Mouse (Mus musculus) liver, embryonic 11.5 days (tissue): ENCODE data around the gene Tnfsf18. TPM values are rescaled to one million over a fixed set of nuclear protein-coding genes. Genes with fewer than 3 reads are reported as not detected.

Experiments
- ATAC-seq: fragments of 200-750 bp; cut with Nextera tagmentation; replicated peaks from 2 replicates; pipeline ENCODE4 v1.8.0; 2017; ENCODE audit warnings: moderate number of reproducible peaks, mild to moderate bottlenecking, moderate TSS enrichment, moderate library complexity; ENCODE audit not compliant: low FRiP score
- DNase-seq: peaks from one replicate; pipeline ENCODE4 v3.0.0-alpha.2; 2017; ENCODE audit warnings: low spot score
- H3K27ac ChIP-seq: fragments of 300-500 bp; sonication (generic); 2 replicates; pipeline ENCODE4 v1.5.1; 2014; ENCODE audit warnings: mild to moderate bottlenecking, low read depth, low read length, control low read depth
- H3K27me3 ChIP-seq: fragments of 300-500 bp; sonication (generic); replicated peaks from 2 replicates; pipeline ENCODE4 v1.6.1; 2014; ENCODE audit warnings: low read length, mixed read lengths; ENCODE audit not compliant: control insufficient read depth, insufficient read depth
- H3K36me3 ChIP-seq: fragments of 300-500 bp; sonication (generic); 2 replicates; pipeline ENCODE4 v1.6.1; 2014; ENCODE audit warnings: mild to moderate bottlenecking, low read length, moderate library complexity, mixed read lengths; ENCODE audit not compliant: control insufficient read depth, insufficient read depth
- H3K4me1 ChIP-seq: fragments of 300-500 bp; sonication (generic); replicated peaks from 2 replicates; pipeline ENCODE4 v1.6.1; 2014; ENCODE audit warnings: low read length, mixed read lengths; ENCODE audit not compliant: control insufficient read depth, insufficient read depth
- H3K4me2 ChIP-seq: fragments of 300-500 bp; sonication (generic); 2 replicates; pipeline ENCODE4 v1.6.1; 2014; ENCODE audit warnings: mild to moderate bottlenecking, control low read depth, moderate library complexity
- H3K4me3 ChIP-seq: fragments of 300-500 bp; sonication (generic); 2 replicates; pipeline ENCODE4 v1.5.1; 2014; ENCODE audit warnings: low read depth, low read length, control low read depth
- H3K9ac ChIP-seq: fragments of 300-500 bp; sonication (generic); 2 replicates; pipeline ENCODE4 v1.6.1; 2014; ENCODE audit warnings: low read depth, low read length, control low read depth
- H3K9me3 ChIP-seq: fragments of 300-500 bp; sonication (generic); 2 replicates; pipeline ENCODE4 v1.6.1; 2016; ENCODE audit warnings: low read length, inconsistent platforms, mixed read lengths; ENCODE audit not compliant: control insufficient read depth
- WGBS: fragments of 180-500 bp; shearing (Covaris S2); extraction: QIAGEN DNeasy Blood & Tissue Kit; methylation state at CpG from one replicate; pipeline ENCODE4 v1.1.7; 2014; 5-methylcytosine and 5-hydroxymethylcytosine counted together
- polyA plus RNA-seq: library from polyadenylated mRNA; unstranded; fragments of >200 nt; fragmentation: Nextera tagmentation; extraction: Ambion mirVana; gene quantifications from 2 replicates; pipeline ENCODE4 v1.2.1, GENCODE M21; 2014

The Tnfsf18 gene
- polyA plus RNA-seq, 1 experiment from 2014 or later = not detected

- Histone ChIP-seq H3K27ac (no peak overlapping the region), H3K4me2 (no peak overlapping the region), H3K36me3 (no peaks in the 10 kb centered on the region), H3K4me3 (no peak overlapping the region), H3K9me3 (no peaks in the 10 kb centered on the region), H3K9ac (no peak overlapping the region), H3K4me1 (no peaks in the 10 kb centered on the region), H3K27me3 (no peaks in the 10 kb centered on the region)
- DNase-seq (no peak), ATAC-seq (no peak)
- WGBS = 71% methylated on average over 7 of the region's 7 CpGs
Measured at GRCm38 (mm10) chr1:161491766-161492165, 2.7 kb upstream of the Tnfsf18 start.

- Histone ChIP-seq H3K4me3 (no peak overlapping the region), H3K9ac (no peak overlapping the region), H3K27ac (no peak overlapping the region), H3K4me2 (no peak overlapping the region), H3K36me3 (no peaks in the 10 kb centered on the region), H3K27me3 (no peaks in the 10 kb centered on the region), H3K9me3 (no peaks in the 10 kb centered on the region), H3K4me1 (no peaks in the 10 kb centered on the region)
- DNase-seq (no peak), ATAC-seq (no peak)
- WGBS = 65% methylated on average over 7 of the region's 7 CpGs
Measured at GRCm38 (mm10) chr1:161496866-161497645, 2.6 kb downstream of the Tnfsf18 start.

DNA sequence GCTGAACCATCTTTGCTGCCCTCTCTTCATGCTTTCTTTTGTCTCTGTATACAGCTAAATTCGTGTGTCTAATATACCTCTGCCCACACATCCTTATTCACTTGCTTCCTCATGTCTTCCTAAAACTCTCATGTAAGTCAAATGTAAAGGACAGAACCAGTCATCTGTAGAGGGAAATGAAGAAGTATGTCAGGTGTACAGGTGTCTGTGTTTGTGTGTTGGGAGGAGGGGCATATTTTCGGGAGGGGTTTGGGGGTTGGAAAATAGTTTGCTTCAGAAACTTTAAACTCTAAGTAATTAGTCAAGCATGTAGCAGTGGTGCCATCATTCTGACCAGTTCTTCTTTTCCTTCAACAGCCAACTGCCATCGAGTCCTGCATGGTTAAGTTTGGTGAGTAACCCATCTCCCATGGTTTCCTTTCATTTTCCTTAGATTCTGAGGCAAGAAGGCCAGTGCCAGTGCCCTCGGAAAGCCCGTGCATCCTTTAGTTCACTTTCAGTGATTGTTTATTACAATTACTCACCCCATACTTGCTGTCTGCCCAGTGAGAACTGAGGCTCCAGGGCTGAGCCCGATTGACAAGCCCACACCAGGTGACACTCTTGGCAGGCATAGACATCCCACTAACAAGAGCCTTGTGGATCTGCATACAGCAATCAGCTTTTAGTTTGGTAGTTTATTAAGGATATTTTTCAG lies 5.8 kb downstream of the Tnfsf18 start:
- H3K4me3 ChIP-seq = no peak overlapping the region
- no peaks in the 10 kb centered on the region for H3K27me3 ChIP-seq
- no peak overlapping the region for H3K27ac ChIP-seq
- DNase-seq = no peak
- H3K36me3 ChIP-seq = no peaks in the 10 kb centered on the region
- ATAC-seq = no peak
- WGBS = 75% methylated on average over 6 of the region's 6 CpGs
- no peaks in the 10 kb centered on the region for H3K4me1 ChIP-seq
- H3K9me3 ChIP-seq = no peaks in the 10 kb centered on the region
- H3K4me2 ChIP-seq = no peak overlapping the region
- no peak overlapping the region for H3K9ac ChIP-seq

GRCm38 (mm10) chr1:161500811-161501146 lies 6.3 kb downstream of the Tnfsf18 start:
- Histone ChIP-seq H3K9me3 (no peaks in the 10 kb centered on the region), H3K36me3 (no peaks in the 10 kb centered on the region), H3K9ac (no peak overlapping the region), H3K4me2 (no peak overlapping the region), H3K27ac (no peak overlapping the region), H3K4me1 (no peaks in the 10 kb centered on the region), H3K4me3 (no peak overlapping the region), H3K27me3 (no peaks in the 10 kb centered on the region)
- ATAC-seq (no peak), DNase-seq (no peak)
- 71% methylated on average over 4 of the region's 4 CpGs for WGBS

GRCm38 (mm10) chr1:161506317-161506716 lies 11.9 kb downstream of the Tnfsf18 start:
- Histone ChIP-seq H3K4me3 (no peak overlapping the region), H3K4me2 (no peak overlapping the region), H3K9ac (no peak overlapping the region), H3K36me3 (no peaks in the 10 kb centered on the region), H3K27me3 (no peaks in the 10 kb centered on the region), H3K27ac (no peak overlapping the region), H3K4me1 (no peaks in the 10 kb centered on the region), H3K9me3 (no peaks in the 10 kb centered on the region)
- 81% methylated on average over 4 of the region's 4 CpGs for WGBS
- ATAC-seq (no peak), DNase-seq (no peak)

DNA sequence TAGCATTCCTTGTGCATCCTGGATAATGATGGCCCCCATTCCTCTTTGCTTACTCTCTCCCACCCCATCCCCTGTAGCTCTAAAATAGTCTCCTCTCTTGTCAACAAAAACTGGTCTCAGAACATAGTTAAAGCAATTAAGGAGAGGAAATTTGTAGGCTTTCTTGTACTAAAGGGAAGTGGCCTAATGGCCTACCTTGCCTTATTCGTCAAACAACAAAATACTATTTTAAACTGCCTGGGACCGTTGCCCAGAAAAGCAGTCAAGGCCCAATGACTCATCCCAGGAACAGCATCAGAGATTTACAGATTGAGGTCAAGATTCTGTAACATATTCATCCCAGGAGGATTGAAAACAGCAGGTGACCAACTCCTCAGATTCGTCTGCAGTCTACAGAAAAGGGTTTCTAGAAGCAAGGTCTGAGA lies 13.2 kb downstream of the Tnfsf18 start:
- 61% methylated on average over 3 of the region's 3 CpGs for WGBS
- no peaks in the 10 kb centered on the region for H3K9me3 ChIP-seq
- DNase-seq (no peak), ATAC-seq (no peak)
- no peaks in the 10 kb centered on the region for H3K27me3 ChIP-seq
- H3K36me3 ChIP-seq = no peaks in the 10 kb centered on the region
- H3K4me1 ChIP-seq = no peaks in the 10 kb centered on the region
- no peak overlapping the region for H3K4me2 ChIP-seq
- no peak overlapping the region for H3K9ac ChIP-seq
- no peak overlapping the region for H3K4me3 ChIP-seq
- no peak overlapping the region for H3K27ac ChIP-seq

GRCm38 (mm10) chr1:161517355-161517754 lies 22.9 kb downstream of the Tnfsf18 start:
- ATAC-seq (no peak), DNase-seq (no peak)
- no peaks in the 10 kb centered on the region for H3K36me3 ChIP-seq
- no peak overlapping the region for H3K4me2 ChIP-seq
- H3K4me1 ChIP-seq = no peaks in the 10 kb centered on the region
- no peak overlapping the region for H3K27ac ChIP-seq
- 51% methylated on average over 3 of the region's 3 CpGs for WGBS
- no peak overlapping the region for H3K9ac ChIP-seq
- H3K4me3 ChIP-seq = no peak overlapping the region
- H3K27me3 ChIP-seq = no peaks in the 10 kb centered on the region
- H3K9me3 ChIP-seq = no peaks in the 10 kb centered on the region

GRCm38 (mm10) chr1:161520223-161520622 lies 25.8 kb downstream of the Tnfsf18 start:
- 64% methylated on average over 1 of the region's 1 CpGs for WGBS
- Histone ChIP-seq H3K4me3 (no peak overlapping the region), H3K9me3 (no peaks in the 10 kb centered on the region), H3K4me1 (no peaks in the 10 kb centered on the region), H3K9ac (no peak overlapping the region), H3K27ac (no peak overlapping the region), H3K27me3 (no peaks in the 10 kb centered on the region), H3K4me2 (no peak overlapping the region), H3K36me3 (no peaks in the 10 kb centered on the region)
- no peak for DNase-seq
- no peak for ATAC-seq

GRCm38 (mm10) chr1:161528173-161528572 lies 33.7 kb downstream of the Tnfsf18 start:
- WGBS = 66% methylated on average over 1 of the region's 1 CpGs
- no peak overlapping the region for H3K4me2 ChIP-seq
- H3K27me3 ChIP-seq = no peaks in the 10 kb centered on the region
- H3K9me3 ChIP-seq = no peaks in the 10 kb centered on the region
- DNase-seq (no peak), ATAC-seq (no peak)
- no peaks in the 10 kb centered on the region for H3K36me3 ChIP-seq
- no peak overlapping the region for H3K9ac ChIP-seq
- H3K4me1 ChIP-seq = no peaks in the 10 kb centered on the region
- no peak overlapping the region for H3K4me3 ChIP-seq
- no peak overlapping the region for H3K27ac ChIP-seq
